Mouse (Mus musculus): ENCODE measurements around the gene Col27a1. TPM values are rescaled to one million over a fixed set of nuclear protein-coding genes. Genes with fewer than 3 reads are reported as not detected.

Col27a1 gene
- 1.0 and 2.4 TPM in 2 replicates for total RNA-seq (2012; rRNA removed)

GRCm38 (mm10) chr4:63213907-63214621 lies at the start of gene Col27a1:
Col27a1 (plus strand) TSS chr4:63214004.
- Histone ChIP-seq H3K9me3 (ENCODE audit: control insufficient read depth, insufficient read depth, low read depth, low read length) (no peaks in the 10 kb centered on the region), H3K36me3 (ENCODE audit: control insufficient read depth, insufficient read depth, low read length, poor library complexity, severe bottlenecking) (no peaks in the 10 kb centered on the region), H3K27ac (ENCODE audit: insufficient read depth, low read depth, low read length, poor library complexity, severe bottlenecking) (no peak within 1 kb of the TSS), H3K4me1 (ENCODE audit: control insufficient read depth in 2 of 2, insufficient read depth in 2 of 2, low read length in 2 of 2, poor library complexity in 1 of 2) (no peaks in the 10 kb centered on the region), H3K9ac (ENCODE audit: insufficient read depth, low read depth, low read length, poor library complexity, severe bottlenecking) (peak within 1 kb of the TSS; percentile 18; the same call in 1 of the 2 replicates), H3K4me3 (ENCODE audit: insufficient read depth in 1 of 2, low read depth in 1 of 2, low read length in 2 of 2, poor library complexity in 1 of 2, severe bottlenecking in 1 of 2) (peak within 1 kb of the TSS; percentile 53 to 87)
- TF ChIP-seq ZNF384 (IDR thresholded peaks at IDR 0.05; ENCODE audit: low read depth, low read length) (no peak), ZC3H11A (IDR thresholded peaks at IDR 0.05; ENCODE audit: borderline replicate concordance, low read depth, low read length) (no peak), CHD2 (IDR thresholded peaks at IDR 0.05; ENCODE audit: low read depth, low read length) (no peak), HCFC1 (IDR thresholded peaks at IDR 0.05; ENCODE audit: borderline replicate concordance, insufficient read depth, low read length) (no peak), MAFK (IDR thresholded peaks at IDR 0.05; ENCODE audit: insufficient read depth, low read depth, low read length) (no peak)
- in situ Hi-C loops (cut with MboI; ENCODE audit: low sequenced_read_pairs in 2 of 2, unreplicated experiment in 2 of 2), result no loop called here
- DNase-seq (ENCODE audit: low read depth, low spot score), result peak; percentile 29

DNA sequence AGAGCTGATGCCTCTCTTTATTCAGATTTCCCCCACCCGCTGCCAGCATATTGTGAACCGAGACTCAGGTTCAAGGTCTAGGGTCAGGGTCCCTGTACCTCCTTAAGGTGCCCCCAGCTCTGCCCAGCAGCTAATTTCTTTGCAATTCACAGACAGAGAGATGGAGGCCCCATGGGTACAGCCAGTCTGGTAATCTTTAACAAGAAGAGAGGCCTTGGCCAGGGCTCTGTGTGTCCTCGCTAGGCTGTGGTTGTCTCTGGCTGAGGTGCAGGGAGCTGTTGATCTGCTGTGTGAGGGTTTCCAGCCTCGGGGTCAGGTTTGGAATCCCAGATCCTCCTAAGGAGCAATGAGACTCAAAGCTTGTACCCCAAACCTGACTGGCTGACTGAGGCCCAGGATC lies 48.2 kb upstream of the Col27a1 start:
- DNase-seq (ENCODE audit: low read depth, low spot score), result no peak
- Histone ChIP-seq H3K9ac (ENCODE audit: insufficient read depth, low read depth, low read length, poor library complexity, severe bottlenecking) (no peak overlapping the region), H3K4me1 (ENCODE audit: control insufficient read depth in 2 of 2, insufficient read depth in 2 of 2, low read length in 2 of 2, poor library complexity in 1 of 2) (no peaks in the 10 kb centered on the region), H3K27ac (ENCODE audit: insufficient read depth, low read depth, low read length, poor library complexity, severe bottlenecking) (no peak overlapping the region), H3K9me3 (ENCODE audit: control insufficient read depth, insufficient read depth, low read depth, low read length) (no peaks in the 10 kb centered on the region), H3K36me3 (ENCODE audit: control insufficient read depth, insufficient read depth, low read length, poor library complexity, severe bottlenecking) (no peaks in the 10 kb centered on the region), H3K4me3 (ENCODE audit: insufficient read depth in 1 of 2, low read depth in 1 of 2, low read length in 2 of 2, poor library complexity in 1 of 2, severe bottlenecking in 1 of 2) (no peak overlapping the region)
- TF ChIP-seq ZC3H11A (IDR thresholded peaks at IDR 0.05; ENCODE audit: borderline replicate concordance, low read depth, low read length), result no peak
- TF ChIP-seq ZNF384 (IDR thresholded peaks at IDR 0.05; ENCODE audit: low read depth, low read length), result no peak
- TF ChIP-seq CHD2 (IDR thresholded peaks at IDR 0.05; ENCODE audit: low read depth, low read length), result no peak
- no peak for TF ChIP-seq MAFK (IDR thresholded peaks at IDR 0.05; ENCODE audit: insufficient read depth, low read depth, low read length)
- TF ChIP-seq HCFC1 (IDR thresholded peaks at IDR 0.05; ENCODE audit: borderline replicate concordance, insufficient read depth, low read length), result no peak
- in situ Hi-C loops (cut with MboI; ENCODE audit: low sequenced_read_pairs in 2 of 2, unreplicated experiment in 2 of 2), result loop anchor here in 1 of 2 experiments (10.0 kb wide), 1 partner anchor 149 kb away; no protein-coding TSS in a partner anchor

- no peak for TF ChIP-seq CHD2 (IDR thresholded peaks at IDR 0.05; ENCODE audit: low read depth, low read length)
- no peak for TF ChIP-seq MAFK (IDR thresholded peaks at IDR 0.05; ENCODE audit: insufficient read depth, low read depth, low read length)
- TF ChIP-seq HCFC1 (IDR thresholded peaks at IDR 0.05; ENCODE audit: borderline replicate concordance, insufficient read depth, low read length), result no peak
- no peak for TF ChIP-seq ZNF384 (IDR thresholded peaks at IDR 0.05; ENCODE audit: low read depth, low read length)
- TF ChIP-seq ZC3H11A (IDR thresholded peaks at IDR 0.05; ENCODE audit: borderline replicate concordance, low read depth, low read length), result no peak
- in situ Hi-C loops (cut with MboI; ENCODE audit: low sequenced_read_pairs in 2 of 2, unreplicated experiment in 2 of 2), result loop anchor here in 1 of 2 experiments (10.0 kb wide), 1 partner anchor 148 kb away; no protein-coding TSS in a partner anchor
- no peaks in the 10 kb centered on the region for H3K36me3 ChIP-seq (ENCODE audit: control insufficient read depth, insufficient read depth, low read length, poor library complexity, severe bottlenecking)
- no peaks in the 10 kb centered on the region for H3K9me3 ChIP-seq (ENCODE audit: control insufficient read depth, insufficient read depth, low read depth, low read length)
- no peak for DNase-seq (ENCODE audit: low read depth, low spot score)
- H3K27ac ChIP-seq (ENCODE audit: insufficient read depth, low read depth, low read length, poor library complexity, severe bottlenecking), result no peak overlapping the region
- H3K4me1 ChIP-seq (ENCODE audit: control insufficient read depth in 2 of 2, insufficient read depth in 2 of 2, low read length in 2 of 2, poor library complexity in 1 of 2), result no peaks in the 10 kb centered on the region
- no peak overlapping the region for H3K4me3 ChIP-seq (ENCODE audit: insufficient read depth in 1 of 2, low read depth in 1 of 2, low read length in 2 of 2, poor library complexity in 1 of 2, severe bottlenecking in 1 of 2)
- no peak overlapping the region for H3K9ac ChIP-seq (ENCODE audit: insufficient read depth, low read depth, low read length, poor library complexity, severe bottlenecking)
These were observed 47.5 kb upstream of the Col27a1 start for GRCm38 (mm10) chr4:63166323-63166722.

- H3K9ac ChIP-seq (ENCODE audit: insufficient read depth, low read depth, low read length, poor library complexity, severe bottlenecking), result no peak overlapping the region
- in situ Hi-C loops (cut with MboI; ENCODE audit: low sequenced_read_pairs in 2 of 2, unreplicated experiment in 2 of 2), result no loop called here
- H3K4me3 ChIP-seq (ENCODE audit: insufficient read depth in 1 of 2, low read depth in 1 of 2, low read length in 2 of 2, poor library complexity in 1 of 2, severe bottlenecking in 1 of 2), result no peak overlapping the region
- DNase-seq (ENCODE audit: low read depth, low spot score), result no peak
- TF ChIP-seq MAFK (IDR thresholded peaks at IDR 0.05; ENCODE audit: insufficient read depth, low read depth, low read length) (no peak), ZNF384 (IDR thresholded peaks at IDR 0.05; ENCODE audit: low read depth, low read length) (no peak), ZC3H11A (IDR thresholded peaks at IDR 0.05; ENCODE audit: borderline replicate concordance, low read depth, low read length) (no peak), HCFC1 (IDR thresholded peaks at IDR 0.05; ENCODE audit: borderline replicate concordance, insufficient read depth, low read length) (no peak), CHD2 (IDR thresholded peaks at IDR 0.05; ENCODE audit: low read depth, low read length) (no peak)
- H3K27ac ChIP-seq (ENCODE audit: insufficient read depth, low read depth, low read length, poor library complexity, severe bottlenecking), result no peak overlapping the region
- no peaks in the 10 kb centered on the region for H3K36me3 ChIP-seq (ENCODE audit: control insufficient read depth, insufficient read depth, low read length, poor library complexity, severe bottlenecking)
- no peaks in the 10 kb centered on the region for H3K9me3 ChIP-seq (ENCODE audit: control insufficient read depth, insufficient read depth, low read depth, low read length)
- H3K4me1 ChIP-seq (ENCODE audit: control insufficient read depth in 2 of 2, insufficient read depth in 2 of 2, low read length in 2 of 2, poor library complexity in 1 of 2), result no peaks in the 10 kb centered on the region
These were observed 43.7 kb upstream of the Col27a1 start for GRCm38 (mm10) chr4:63170061-63170460.
